Mouse (Mus musculus) E14TG2a.4 (cell line): ENCODE results near the gene Rtf1.

Source experiments
- CTCF ChIP-seq: conservative IDR thresholded peaks from 2 replicates; pipeline ENCODE4 v1.5.1; 2014; ENCODE audit warnings: low read length
- POU5F1 ChIP-seq: IDR thresholded peaks from 2 replicates; pipeline ENCODE4 v1.6.1; 2014; ENCODE audit warnings: low read length, borderline replicate concordance

DNA sequence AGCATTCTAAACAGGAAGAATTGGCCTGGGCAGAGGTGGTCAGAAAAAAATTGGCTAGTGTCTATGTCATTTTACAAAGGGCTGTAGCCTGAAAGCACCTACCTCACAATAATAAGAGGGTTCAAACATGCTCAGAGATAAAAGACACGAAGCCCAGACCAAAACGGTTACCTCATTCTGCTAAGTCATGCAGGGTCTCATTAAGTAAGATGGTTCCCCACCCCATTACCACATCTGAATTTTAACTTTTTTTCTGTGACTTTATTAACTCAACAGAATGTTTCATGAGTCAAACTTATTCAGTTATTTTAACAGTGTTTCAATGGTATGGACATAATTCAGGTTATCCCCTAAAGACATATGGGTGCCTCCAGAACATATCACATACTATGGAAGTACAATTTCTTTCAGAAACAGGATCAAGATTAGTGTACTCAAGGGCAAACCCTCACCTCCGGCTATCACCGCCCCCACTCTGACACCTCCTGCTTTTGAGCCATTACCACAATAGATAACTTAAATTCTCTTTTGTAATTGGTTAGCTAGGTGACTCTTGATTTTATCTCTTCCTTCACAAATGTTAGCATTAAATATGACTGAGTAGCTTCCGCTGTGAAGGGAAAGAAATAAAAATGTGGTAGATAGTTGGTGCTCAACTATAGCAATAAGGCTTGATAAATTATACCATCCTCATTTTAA is 33.5 kb upstream of the Rtf1 start:
- TF ChIP-seq CTCF = no peak
- no peak for TF ChIP-seq POU5F1
